Mouse (Mus musculus): Measurements from ENCODE around the gene Stip1.
"Not testable (repeated sequence)": the region's sequence is repeated elsewhere in the genome, so short reads cannot be mapped to it uniquely, and the experiment has no call there.

Gene Stip1

DNA sequence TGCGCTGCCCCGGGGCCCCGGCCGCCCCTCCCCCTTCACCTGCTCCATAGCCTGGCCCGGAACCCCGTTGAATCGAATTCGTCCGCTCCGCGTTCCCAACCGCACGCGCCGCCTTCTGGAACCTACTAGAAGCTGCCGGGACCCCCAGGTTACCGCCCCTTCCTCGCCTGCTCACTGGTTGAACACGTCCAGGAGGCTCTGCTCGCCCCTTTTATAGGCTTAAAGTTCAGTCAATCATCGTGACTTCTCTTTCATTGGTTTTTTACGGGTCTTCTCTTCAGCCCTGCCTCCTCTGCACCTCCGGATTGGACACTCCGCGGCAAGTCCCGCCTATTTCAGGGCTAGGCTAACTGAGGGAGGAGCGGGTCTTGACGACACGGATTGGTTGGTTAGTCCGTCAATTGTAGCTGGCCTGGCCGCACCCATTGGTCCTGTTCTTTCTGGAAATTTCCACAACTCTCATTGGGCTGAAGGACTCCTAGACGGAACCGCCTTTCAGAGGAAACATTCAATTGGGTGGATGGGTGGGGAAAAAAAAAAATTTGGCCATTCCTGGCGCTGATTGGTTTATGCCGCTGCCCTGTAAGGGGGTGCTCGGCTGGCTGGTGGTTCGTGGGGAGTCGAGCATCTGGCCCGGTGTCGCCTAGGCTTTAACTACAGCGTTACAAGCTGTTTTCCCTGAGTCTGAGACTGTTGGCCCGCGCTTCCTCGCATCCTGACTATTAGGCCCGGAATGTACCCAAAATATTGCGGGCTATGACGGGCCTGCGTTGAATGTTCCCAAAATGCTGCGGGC is at the start of gene Stip1:
TSS of gene Stip1 (minus strand) at position 127 of the 796 bp plus-strand sequence.
- peak; percentile 100 for DNase-seq

DNA sequence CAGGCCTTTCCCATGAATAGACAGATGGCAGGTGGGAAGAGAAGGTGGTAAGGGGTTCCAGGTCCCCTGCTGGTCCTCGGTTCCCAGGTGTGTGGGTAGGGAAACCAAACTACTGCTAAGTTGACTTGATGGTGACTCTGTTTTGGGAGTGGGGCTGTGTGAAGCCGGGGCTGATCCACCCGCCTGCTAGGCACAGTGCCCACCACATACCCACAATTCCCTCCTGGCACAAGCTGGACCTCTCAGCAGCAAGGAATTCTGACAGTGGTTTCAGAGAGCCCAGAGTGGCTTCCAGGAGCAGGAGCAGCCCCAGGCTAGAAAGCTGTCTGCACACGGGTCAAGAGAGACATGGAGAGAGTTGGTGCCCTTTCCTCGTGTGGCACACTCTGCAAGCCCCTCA is 49.3 kb upstream of the Stip1 start:
- no peak for DNase-seq

DNA sequence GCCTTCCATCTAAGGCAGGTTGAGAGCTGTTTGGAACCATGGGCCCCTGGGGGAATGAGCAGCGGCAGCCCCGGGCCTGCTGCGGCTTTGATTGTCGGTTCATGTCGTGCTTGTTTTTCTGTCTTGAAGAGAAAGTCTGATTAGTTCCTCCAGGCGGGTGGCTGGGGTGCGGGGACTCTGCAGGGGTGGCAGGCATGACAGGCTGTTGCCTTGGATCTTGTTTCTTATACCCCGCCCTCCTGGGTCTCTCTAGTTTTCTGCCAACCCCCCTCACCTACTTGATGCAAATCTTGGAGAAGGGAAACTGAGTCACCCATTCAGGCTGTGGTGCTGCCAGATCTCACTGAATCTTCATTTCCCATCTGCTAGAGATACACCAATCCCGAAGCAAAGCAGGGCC is 48.8 kb upstream of the Stip1 start:
- DNase-seq = no peak

DNA sequence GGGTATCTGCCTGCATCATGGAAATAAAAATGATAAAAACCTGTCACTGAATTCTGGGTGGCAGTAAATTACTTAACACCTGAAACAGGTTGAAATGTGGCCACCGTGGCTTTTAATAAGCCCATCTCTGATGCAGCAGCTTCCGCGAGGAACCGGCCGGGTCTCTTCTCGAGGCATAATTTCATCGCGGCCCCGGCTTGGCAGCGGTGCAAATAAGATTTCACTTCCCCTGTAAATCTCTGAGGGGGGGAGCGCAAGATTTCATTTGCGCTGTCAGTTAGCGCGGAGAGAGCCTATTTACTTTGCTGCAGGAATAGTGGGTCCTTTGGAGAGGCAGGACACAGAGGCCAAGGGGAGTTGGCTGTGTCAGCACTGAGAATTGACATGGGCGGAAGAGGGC is 45.0 kb upstream of the Stip1 start:
- no peak for DNase-seq

DNA sequence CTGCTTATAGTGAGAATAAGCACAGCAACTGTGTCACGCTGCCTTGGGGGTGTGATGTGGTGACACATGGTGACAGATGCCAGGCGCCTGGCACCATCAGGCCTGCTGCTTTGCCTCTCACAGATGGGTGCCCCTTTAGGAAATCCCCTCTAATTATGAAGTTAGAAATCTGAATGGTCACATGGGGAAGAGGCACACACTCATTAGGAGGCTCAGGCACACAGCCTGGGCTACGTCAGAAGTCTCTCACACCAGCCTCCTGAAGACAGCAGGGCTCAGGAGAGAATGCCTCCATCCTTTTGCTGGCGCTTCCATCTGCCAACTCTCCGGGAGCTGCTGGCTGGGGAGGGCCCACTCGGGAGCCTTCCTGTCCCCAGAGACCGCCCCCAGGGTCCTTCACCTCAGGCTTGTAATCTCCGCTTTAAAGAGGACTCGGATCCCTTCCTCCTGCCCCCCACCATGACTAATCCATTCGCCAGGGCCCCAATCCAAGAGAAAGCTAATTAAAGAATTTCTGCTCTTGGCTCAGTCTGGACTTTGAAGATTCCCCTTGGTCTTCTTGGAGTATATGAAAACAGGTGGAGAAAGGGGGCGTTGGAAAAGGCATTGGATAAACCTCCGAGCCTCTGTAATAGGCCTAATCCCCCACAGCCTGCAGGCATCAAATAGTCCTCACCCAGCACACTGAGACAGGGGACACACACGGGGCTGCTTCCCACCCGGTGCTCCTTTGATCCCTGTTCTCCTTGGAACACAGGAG is 43.4 kb upstream of the Stip1 start:
- DNase-seq = no peak

DNA sequence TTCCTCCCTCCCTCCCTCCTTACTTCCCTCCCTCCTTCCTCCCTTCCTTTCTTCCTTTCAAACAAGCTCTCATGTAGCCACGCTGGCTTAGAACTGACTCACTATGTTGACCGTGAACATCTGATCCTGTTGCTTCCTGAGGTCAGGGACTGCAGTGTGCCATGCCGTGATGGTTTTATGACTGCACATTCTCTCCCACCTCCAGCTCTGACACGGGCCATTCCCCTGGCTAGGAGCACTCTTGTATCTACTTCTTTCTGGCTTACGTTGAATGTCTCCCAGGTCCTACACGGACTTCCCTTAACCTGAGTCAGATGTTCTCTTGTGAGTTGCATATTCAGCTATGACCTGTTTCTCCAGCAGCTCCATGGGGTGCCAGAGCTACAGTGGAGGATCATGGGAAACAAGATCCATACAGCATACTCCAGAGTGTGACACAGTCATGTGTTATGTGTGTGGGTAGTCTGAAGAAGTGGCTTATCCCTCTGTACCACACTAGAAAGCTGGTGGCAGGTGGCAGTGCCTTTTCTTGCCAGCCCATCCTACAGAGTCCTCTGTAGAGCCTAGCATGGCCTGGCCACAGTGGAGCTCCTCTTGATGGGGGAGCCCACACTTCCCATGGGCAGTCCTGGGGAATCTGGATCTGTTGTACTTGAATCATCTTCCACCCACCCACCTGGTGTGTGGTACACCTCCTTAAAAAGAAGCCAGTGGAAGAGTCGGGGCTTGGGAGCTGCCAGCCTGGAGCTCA is 41.9 kb upstream of the Stip1 start:
- DNase-seq = no peak

DNA sequence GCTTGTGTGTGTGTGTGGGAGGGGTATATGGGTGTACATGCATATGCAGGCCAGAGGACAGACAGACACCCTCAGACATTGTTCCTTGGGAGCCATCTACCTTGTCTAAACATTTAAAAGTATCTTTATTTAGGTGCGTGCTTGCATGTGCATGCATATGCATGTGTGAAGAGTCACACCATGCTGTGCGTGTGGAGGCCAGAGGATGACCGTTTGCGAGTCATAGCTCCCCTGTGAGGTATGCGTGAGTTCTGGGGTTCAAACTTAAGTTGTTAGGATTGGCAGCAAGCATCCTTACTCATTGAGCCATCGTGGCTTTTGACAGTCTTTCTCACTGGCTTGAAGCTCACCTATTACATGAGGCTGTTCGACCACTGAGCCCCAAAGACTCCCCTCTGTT is 38.5 kb upstream of the Stip1 start:
- DNase-seq = no peak

DNA sequence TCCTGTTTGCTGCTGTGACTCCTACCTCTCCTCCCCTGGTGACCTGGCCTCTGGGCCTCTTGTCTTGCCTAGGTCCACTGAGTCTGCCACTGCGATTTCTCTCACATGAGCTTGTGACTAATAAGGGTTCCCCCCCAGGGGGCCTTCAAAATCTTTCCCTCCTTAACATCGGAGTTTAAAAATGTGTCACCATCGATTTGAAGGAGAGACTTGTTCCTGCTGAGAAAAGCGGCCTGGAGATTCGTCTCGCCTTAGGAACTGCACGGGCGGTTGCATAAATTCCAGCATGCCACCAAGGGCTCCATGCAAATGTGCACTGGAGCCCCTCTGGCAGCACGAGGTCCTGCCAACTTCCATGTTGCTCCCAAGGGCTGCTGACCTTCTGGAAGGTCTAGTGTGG is 37.9 kb upstream of the Stip1 start:
- no peak for DNase-seq

DNA sequence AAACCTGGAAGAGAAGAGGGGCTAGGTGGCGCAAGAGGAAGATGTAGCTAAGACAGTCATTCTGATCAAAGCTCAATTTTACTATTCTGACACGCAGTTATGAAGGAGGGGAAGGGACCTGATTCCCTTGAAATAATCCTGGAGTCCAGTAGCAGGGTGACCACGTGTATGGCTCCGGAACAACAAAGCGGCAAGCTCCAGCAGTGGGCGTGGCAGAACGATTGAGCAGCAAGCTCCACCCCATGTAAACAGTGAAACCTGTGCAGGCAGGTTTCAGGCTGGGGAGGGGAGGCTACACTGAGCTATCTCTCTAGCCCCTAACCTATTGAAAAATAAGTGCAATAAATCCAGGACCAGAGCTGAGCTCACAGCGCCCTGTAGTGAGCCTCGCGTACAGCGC is 35.6 kb upstream of the Stip1 start:
- not testable (repeated sequence) for DNase-seq

DNA sequence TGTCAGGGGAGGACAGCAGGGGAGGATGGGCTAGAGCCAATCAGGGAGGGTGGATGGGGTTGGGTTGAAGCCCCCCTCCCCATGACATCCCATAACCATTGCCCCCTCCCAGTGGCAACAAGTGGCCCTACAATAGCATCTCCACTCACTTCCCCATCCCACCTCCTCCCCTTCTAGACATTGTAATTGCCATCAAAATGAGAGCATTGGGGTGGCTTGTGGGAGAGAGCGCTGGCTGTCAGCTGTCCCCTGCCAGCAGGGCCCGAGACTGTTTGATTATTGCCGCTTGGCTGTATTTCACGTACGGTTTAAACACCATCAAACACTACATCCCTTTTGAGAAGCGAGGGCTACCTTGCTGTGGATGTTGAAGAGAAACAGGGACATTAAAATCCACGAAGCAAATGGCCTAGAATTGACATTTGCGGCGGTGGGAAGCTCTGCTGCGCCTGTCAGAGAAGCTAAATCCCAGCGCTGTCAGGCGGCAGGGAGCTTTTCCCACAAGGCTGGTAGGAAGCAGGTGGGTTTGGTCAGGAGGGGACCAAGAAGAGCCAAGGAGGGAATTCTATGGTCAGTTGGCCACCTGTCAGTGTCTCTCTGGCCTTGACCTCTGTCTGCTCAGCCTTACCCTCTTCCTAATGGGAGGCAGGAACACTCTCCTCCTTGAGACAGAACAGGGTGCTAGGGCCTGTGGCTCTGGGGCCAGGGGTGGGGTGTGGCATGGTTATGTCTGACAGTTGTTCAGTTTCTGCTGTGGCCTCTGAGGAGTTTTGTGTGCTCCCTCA is 34.4 kb upstream of the Stip1 start:
- no peak for DNase-seq

DNA sequence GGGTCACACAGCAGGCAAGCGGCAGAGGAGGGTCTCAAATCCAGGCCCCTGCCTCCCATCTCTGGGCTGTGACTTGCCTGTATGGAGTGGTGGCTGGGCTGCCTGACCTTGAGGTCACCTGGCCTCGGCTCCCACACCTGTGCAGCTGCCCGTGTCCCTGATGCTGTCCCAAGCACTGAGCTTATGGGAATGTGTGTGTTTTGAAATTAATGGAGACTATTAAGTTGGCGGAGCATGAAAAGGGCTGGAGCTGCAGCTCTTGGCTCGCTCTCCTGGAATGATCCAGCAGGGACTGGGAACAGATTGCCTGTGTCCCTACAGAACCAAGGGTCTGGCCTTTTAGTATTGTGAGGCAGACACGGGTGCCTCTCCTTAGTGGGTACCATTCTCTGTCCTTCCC is 32.5 kb upstream of the Stip1 start:
- no peak for DNase-seq

DNA sequence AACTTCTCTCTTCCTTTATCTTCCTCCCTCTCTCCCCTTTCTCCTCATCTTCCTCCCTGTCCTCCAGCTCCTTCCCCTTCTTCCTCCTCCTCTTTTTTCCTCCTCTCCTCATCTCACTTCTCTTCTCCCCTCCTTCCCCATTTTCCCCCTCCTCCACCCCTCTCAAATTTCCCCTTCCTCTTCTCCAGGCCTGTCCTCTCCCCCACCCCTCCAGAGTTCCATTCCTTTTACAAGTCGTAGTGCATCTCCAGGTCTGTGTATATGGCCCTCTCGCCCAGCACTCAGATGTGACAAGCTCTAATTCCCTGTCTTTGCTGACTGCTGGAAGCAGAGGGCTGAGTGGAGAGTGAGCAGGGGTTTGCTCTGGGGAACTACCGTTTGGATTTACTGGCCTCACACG is 31.0 kb upstream of the Stip1 start:
- DNase-seq = no peak

DNA sequence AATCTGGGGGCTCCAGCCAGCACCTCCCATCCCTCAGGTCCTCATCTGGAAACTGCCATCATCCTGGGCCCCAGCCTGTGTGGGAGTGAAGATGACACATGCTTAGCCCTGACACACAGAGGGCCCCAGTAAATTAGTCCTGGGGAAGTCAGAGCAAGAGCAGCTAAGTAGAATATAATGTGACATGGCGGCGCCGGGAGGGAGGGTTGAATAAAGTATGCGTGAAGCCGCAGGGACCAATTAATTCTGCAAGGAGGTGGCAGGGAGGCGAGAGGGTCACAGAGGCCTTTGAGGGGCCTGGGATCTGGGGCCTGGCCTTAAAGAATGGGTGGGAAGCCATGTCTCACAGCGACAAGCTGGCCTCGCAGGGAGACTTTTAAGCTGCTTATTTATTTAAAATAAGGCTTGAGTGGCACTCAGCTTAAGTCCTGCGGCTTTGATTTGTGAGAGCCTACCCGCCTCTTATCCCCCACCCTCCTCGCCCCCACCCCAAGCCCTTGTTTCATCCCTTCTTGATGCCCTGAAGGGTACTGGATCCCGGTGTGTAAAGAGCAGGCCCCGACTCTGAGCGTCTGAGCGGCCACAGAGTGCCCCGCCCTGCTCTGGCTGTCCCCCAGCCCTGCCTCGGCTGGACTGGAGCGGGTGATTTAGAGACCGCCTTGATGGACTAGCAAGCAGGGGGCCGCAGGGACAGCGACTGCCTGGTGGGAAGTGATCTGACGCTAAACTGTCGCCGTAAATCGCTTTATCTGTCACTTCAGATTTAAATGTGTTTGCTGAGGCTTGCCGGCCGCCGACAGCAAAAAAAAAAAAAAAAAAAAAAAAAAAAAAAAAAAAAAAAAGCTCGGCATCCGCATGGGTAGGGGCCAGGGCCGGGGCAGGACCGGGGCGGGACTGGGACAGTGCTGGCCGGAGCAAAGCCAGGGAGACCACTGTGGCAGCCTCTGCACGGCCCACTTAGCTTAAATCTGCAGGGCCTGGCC is 30.3 kb upstream of the Stip1 start:
- DNase-seq = no peak

DNA sequence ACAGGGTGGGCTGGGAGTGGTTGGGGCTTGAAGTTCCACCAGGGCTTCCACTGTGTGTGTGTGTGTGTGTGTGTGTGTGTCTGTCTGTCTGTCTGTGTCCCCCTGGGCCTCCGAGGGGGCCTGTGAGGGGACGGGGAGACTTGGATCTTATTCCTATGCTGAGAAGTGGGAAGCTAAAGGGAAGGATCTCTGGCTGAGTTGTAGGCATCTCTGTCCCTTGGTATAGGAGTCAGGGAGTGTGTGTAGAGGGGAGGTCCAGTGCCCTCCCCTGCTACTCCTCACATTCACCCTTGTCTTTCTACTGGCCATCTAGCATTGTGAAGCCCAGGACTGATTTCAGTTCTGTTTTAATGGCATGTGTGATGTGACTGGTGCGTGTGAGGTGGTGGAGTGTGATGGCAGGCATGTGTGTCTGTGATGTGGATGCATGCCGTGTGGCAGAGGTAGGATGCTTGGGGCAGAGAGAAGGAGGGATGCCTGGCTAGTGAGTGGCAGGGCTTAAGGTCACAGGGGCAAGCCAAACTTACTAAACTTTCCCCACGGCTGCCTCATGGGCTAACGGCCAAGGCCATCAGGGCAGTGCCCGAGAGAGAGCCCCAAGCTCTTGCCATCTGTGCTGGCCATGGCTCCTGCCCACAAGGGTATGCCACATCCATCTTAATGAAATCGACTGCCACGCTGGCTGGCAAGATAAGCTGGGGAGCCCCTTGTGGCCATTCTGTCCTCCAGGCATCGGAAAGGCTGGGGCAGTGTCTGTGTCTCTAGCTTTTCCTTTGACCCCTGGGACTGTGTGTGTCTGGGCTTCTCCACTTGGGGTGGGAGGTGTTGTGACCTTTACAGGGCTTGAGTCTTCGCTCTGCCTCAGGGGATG is 29.1 kb upstream of the Stip1 start:
- DNase-seq = no peak

DNA sequence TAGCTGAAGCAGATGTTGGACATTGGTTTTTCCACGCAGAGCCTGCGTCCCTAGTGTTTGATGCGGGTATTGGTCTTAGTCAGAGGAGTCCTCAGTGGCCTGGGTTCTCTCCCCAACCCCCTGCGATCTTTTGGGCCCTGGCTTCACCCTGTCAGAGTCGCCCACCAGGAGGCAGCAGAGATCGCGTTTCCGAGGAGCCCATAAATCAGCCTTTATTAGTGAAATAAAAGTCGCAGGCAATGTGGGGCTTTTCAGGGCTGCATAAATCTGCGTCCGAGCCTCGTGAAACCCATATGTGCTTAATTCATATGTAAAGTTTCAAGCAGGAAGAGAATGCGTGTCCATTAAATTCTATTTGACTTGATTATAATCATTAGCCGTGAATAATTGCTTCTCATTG is 28.4 kb upstream of the Stip1 start:
- peak; percentile 84 for DNase-seq

DNA sequence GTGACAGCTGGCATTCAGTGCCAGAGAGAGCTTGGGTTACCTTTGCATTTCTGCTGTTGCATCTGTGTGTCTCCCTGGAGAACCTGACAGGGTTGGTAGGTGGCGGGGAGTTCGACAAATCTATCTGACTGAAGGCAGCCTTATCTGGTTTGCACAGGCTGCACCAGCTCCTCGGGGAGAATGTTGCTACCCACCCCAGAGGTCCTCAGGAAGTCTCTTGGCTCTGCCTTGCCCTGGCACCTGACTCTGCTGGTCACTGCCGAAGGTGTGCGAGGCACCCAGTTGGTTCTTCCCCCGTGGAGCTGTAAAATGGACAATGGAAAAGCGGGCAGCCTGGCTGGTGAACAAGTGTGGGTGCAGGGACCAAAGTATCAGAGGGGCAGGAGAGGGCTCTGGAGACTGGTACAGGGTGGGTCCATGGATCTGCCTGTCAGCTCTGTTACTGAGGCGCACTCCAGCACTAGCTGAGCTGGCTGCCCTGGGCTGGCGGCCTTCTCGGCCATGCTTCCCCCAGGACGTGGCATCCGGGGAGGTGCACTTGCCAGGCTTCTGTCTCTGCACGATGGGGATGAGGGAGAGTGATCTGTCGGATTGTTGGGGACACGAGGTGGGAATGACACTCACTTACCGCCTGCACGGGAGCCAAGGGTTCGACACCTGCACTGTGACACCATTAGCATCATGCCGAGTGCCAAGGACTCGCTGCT is 27.7 kb upstream of the Stip1 start:
- no peak for DNase-seq

DNA sequence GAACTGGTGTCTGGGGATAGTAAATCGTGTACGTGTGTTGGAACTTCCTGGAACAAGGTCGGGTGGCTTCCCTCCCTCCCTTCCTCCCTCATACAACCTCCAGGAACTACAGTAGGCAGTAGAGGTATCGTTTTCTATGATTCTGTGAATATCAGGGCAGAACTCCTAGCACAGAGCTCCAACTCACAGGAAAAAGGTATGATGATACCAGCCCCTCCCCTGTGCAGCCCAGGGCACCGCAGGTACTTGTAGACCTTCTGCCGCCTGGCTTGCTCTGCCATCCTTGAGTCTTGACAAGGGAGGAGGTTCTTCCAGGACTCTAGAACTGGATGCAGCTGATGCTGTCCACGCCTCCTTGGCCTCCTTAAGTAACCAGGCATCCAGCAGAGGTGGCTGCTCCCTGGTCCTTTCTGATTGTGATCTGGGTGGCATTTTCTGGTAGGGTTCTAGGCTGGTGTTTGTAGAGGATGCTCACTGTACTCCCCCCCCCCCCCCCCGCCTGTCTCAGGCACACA is 27.1 kb upstream of the Stip1 start:
- no peak for DNase-seq

DNA sequence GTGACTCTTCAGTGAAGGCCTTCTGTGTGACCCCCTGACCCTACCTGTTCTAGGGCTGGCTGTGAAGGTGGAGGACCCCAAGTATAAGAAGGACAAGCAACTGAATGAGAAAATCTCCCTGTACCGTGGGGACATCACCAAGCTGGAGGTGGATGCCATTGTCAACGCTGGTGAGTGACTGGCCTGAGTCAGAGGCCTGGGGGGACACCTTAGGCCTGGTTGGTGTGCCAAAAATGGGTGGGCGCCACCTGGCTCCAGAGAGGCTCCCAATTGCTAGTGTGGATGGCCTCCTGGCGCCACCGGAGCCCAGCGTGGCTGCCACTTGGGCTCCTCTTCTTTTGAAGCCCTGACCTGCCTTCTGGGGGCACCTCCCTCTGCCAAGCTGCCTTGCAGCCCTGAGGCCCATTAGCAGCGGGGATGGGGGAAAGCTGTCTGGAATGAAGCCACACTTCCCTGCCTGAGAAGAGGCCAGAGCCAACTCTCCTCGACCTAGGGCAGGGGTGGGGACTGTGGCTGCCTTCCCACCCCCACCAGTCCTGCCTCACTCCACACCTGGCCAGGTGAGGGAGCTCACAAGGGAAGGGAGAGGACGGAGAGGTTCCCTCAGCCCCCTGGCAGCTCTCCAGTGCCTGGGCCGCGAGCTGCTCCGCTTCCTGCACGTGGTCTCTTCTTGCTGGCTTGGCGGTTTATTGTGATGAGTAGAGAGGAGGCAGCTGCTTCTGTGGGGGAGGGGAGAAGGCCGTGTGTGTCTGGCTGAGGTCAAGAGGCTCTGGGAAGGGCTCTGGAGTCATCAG is 26.5 kb upstream of the Stip1 start:
- DNase-seq = no peak

DNA sequence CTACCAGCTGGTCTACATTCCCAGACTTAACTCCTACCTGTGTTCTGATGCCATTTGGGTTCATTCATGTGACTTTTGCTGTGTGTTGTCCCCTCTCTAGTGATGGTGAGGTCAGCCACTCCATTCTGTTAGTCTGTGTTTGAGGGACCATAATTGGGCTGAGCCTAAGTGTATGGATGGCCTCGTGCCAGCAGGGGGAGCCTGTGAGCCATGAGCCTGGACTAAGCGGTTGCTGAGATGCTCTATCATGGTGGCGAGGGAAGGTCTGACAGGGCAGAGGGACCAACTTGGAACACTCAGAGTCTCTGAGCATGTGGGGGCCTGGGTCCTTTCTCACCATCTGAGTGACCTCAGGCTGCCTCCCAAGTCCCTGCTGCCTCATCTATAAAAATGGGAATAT is 24.8 kb upstream of the Stip1 start:
- DNase-seq = peak; percentile 87

All from cerebellum, adult 9-10 months (tissue).